ENCODE assay signal across 17 mouse cellular contexts in genomic region chr4:45464528-45464927, GRCm38 (mm10). TPM values are rescaled to one million over a fixed set of nuclear protein-coding genes. Genes with fewer than 3 reads are reported as not detected.
A peak's percentile ranks its signal among the peaks of the same experiment; 100 is the strongest.
DNase-seq lines count a peak whose midpoint lies in the region; ATAC-seq and TF ChIP-seq lines count a peak whose summit lies in the region.
"Had no signal": no experiment of that assay in that cellular context is flagged by ENCODE, and none has a peak within 500 bp of the region (broad histone marks: within the 10 kb centered on the region; RNA-seq: fewer than 3 reads in every experiment).

No protein-coding gene starts in this region.

- intact Hi-C loops in left cerebral cortex, postnatal 10 days (cut with DNase I), result no loop called here

- no peaks in the 10 kb centered on the region for H3K9me3 ChIP-seq in heart, embryonic 14.5 days (ENCODE audit: control insufficient read depth, low read length)
- H3K9me3 ChIP-seq in embryonic facial prominence, embryonic 10.5 days, result no peaks in the 10 kb centered on the region
- no peaks in the 10 kb centered on the region for H3K9me3 ChIP-seq in hindbrain, embryonic 14.5 days (ENCODE audit: control insufficient read depth, low read length)
- H3K9me3 ChIP-seq: embryonic facial prominence, embryonic 13.5 days; hindbrain, embryonic 15.5 days; midbrain, embryonic 10.5 days had no signal

- 58% methylated on average over 12 of the region's 12 CpGs for WGBS in heart, embryonic 14.5 days
- 58% methylated on average over 12 of the region's 12 CpGs for WGBS in embryonic facial prominence, embryonic 10.5 days
- WGBS in small intestine, adult 2 months, result 32% methylated on average over 12 of the region's 12 CpGs
- WGBS in hindbrain, embryonic 14.5 days, result 77% methylated on average over 12 of the region's 12 CpGs

- 0 out of 2 replicates have a peak overlapping the region, but pooled peaks have one; percentile 14 for H3K9ac ChIP-seq in heart, embryonic 14.5 days (ENCODE audit: low read length)
- H3K9ac ChIP-seq in hindbrain, embryonic 14.5 days, result no peak overlapping the region
- H3K9ac ChIP-seq: embryonic facial prominence, embryonic 13.5 days; hindbrain, embryonic 15.5 days; liver, postnatal 0 days had no signal

- ATAC-seq in heart, embryonic 14.5 days (ENCODE audit: insufficient number of reproducible peaks, insufficient read depth, low FRiP score, low read depth), result no peak
- no peak for ATAC-seq in hindbrain, embryonic 14.5 days (ENCODE audit: low FRiP score)
- ATAC-seq: intestine, embryonic 16.5 days; liver, postnatal 0 days had no signal

- H3K27me3 ChIP-seq in heart, embryonic 14.5 days (ENCODE audit: control insufficient read depth, insufficient read depth, low read length), result no peaks in the 10 kb centered on the region
- no peaks in the 10 kb centered on the region for H3K27me3 ChIP-seq in embryonic facial prominence, embryonic 10.5 days (replicated peaks; ENCODE audit: low read depth, poor library complexity, severe bottlenecking)
- H3K27me3 ChIP-seq in small intestine, adult 2 months (ENCODE audit: control insufficient read depth, insufficient read depth, low read length), result no peaks in the 10 kb centered on the region
- no peaks in the 10 kb centered on the region for H3K27me3 ChIP-seq in hindbrain, embryonic 14.5 days (ENCODE audit: control insufficient read depth, insufficient read depth, low read length)
- H3K27me3 ChIP-seq: CH12.LX; embryonic facial prominence, embryonic 13.5 days; hindbrain, embryonic 15.5 days had no signal

- H3K4me3 ChIP-seq in heart, embryonic 14.5 days (ENCODE audit: control insufficient read depth in 1 of 2, insufficient read depth in 1 of 2, low read depth in 1 of 2, low read length in 2 of 2), result no peak overlapping the region
- no peak overlapping the region for H3K4me3 ChIP-seq in embryonic facial prominence, embryonic 10.5 days
- H3K4me3 ChIP-seq in small intestine, adult 2 months (ENCODE audit: low read depth, low read length), result 0 out of 2 replicates have a peak overlapping the region, but pooled peaks have one; percentile 13
- no peak overlapping the region for H3K4me3 ChIP-seq in hindbrain, embryonic 14.5 days (replicated peaks; ENCODE audit: low read length)
- H3K4me3 ChIP-seq: embryonic facial prominence, embryonic 13.5 days; hindbrain, embryonic 15.5 days; midbrain, embryonic 10.5 days had no signal

- peaks cover 48 to 80% of the 10 kb centered on the region in 2 experiments for H3K4me1 ChIP-seq in heart, embryonic 14.5 days (ENCODE audit: control insufficient read depth in 2 of 2, insufficient read depth in 2 of 2, low read length in 2 of 2)
- H3K4me1 ChIP-seq in embryonic facial prominence, embryonic 10.5 days, result peaks cover 62% of the 10 kb centered on the region
- H3K4me1 ChIP-seq in small intestine, adult 2 months (ENCODE audit: control insufficient read depth, insufficient read depth, insufficient read length, low read length), result peaks cover 27% of the 10 kb centered on the region
- H3K4me1 ChIP-seq in hindbrain, embryonic 14.5 days (replicated peaks; ENCODE audit: control insufficient read depth, insufficient read depth, low read length), result peaks cover 9% of the 10 kb centered on the region; the same call in 1 of the 2 replicates

- peak overlapping the region in 1 of 2 experiments; percentile 41; a peak in 1 of 4 replicates for H3K27ac ChIP-seq in heart, embryonic 14.5 days (replicated peaks in 1 of 2; ENCODE audit: control insufficient read depth in 1 of 2, insufficient read depth in 1 of 2, low read depth in 2 of 2, low read length in 2 of 2)
- peak overlapping the region; percentile 48 for H3K27ac ChIP-seq in embryonic facial prominence, embryonic 10.5 days (replicated peaks)
- peak overlapping the region; percentile 70 for H3K27ac ChIP-seq in small intestine, adult 2 months (ENCODE audit: insufficient read depth, low read depth, low read length)
- no peak overlapping the region for H3K27ac ChIP-seq in hindbrain, embryonic 14.5 days
- H3K27ac ChIP-seq: embryonic facial prominence, embryonic 13.5 days; hindbrain, embryonic 15.5 days had no signal

- DNase-seq in heart, adult 11 months, result no peak
- DNase-seq in embryonic facial prominence, embryonic 10.5 days (ENCODE audit: low spot score), result no peak
- DNase-seq in thymus, postnatal 25 days, result peak; percentile 45
- DNase-seq in hindbrain, embryonic 14.5 days (ENCODE audit: low spot score), result no peak
- no peak for DNase-seq in left cerebral cortex, postnatal 10 days (ENCODE audit: extremely low spot score in 1 of 2, low spot score in 2 of 2)
- DNase-seq: adrenal gland, postnatal 14 days; cerebellum, adult 8-10 months; gastrocnemius, postnatal 25 days; liver, postnatal 0 days; lung, postnatal 36 days had no signal

- no peak for TF ChIP-seq CTCF in small intestine, adult 2 months (IDR thresholded peaks at IDR 0.05; ENCODE audit: extremely low read depth, insufficient read length, insufficient replicate concordance, low read depth, low read length)

- TF ChIP-seq POLR2A in small intestine, adult 2 months (IDR thresholded peaks at IDR 0.05; ENCODE audit: low read depth, low read length), result no peak

- H3K4me2 ChIP-seq in heart, embryonic 14.5 days (ENCODE audit: low read length), result no peak overlapping the region
- no peak overlapping the region for H3K4me2 ChIP-seq in hindbrain, embryonic 14.5 days (replicated peaks)
- H3K4me2 ChIP-seq: embryonic facial prominence, embryonic 13.5 days; hindbrain, embryonic 15.5 days had no signal

- 0 out of 2 replicates have a peak, but pooled peaks cover 6% of the 10 kb centered on the region for H3K36me3 ChIP-seq in heart, embryonic 14.5 days (ENCODE audit: control insufficient read depth, insufficient read depth, low read length)
- H3K36me3 ChIP-seq in embryonic facial prominence, embryonic 10.5 days (replicated peaks), result peaks cover 9% of the 10 kb centered on the region
- no peaks in the 10 kb centered on the region for H3K36me3 ChIP-seq in small intestine, adult 2 months (ENCODE audit: control insufficient read depth, insufficient read depth, low read length)
- no peaks in the 10 kb centered on the region for H3K36me3 ChIP-seq in hindbrain, embryonic 14.5 days (replicated peaks; ENCODE audit: control insufficient read depth, insufficient read depth)
- H3K36me3 ChIP-seq: embryonic facial prominence, embryonic 13.5 days; hindbrain, embryonic 15.5 days; midbrain, embryonic 10.5 days had no signal

RNA-seq across cellular contexts. Expression of gene Slc25a51, which starts 56.0 kb away (rescaled TPM):
- 74.9 and 77.2 TPM in 2 replicates for polyA plus RNA-seq in heart, embryonic 14.5 days (2014; fragmentation: Nextera tagmentation; extraction: Ambion mirVana)
- 82.0 and 87.0 TPM in 2 replicates for polyA plus RNA-seq in embryonic facial prominence, embryonic 10.5 days (2016; fragmentation: Nextera tagmentation; extraction: Ambion mirVana)
- polyA plus RNA-seq in small intestine, adult 2 months (2012; rRNA removed), result 66.7 and 67.2 TPM in 2 replicates
- 69.3 and 79.1 TPM in 2 replicates for polyA plus RNA-seq in hindbrain, embryonic 14.5 days (2014; fragmentation: Nextera tagmentation; extraction: Ambion mirVana)
- total RNA-seq in left cerebral cortex, postnatal 10 days (2021), result 100 to 1,000 TPM; 100 to 105 TPM
